In the genomic region with DNA sequence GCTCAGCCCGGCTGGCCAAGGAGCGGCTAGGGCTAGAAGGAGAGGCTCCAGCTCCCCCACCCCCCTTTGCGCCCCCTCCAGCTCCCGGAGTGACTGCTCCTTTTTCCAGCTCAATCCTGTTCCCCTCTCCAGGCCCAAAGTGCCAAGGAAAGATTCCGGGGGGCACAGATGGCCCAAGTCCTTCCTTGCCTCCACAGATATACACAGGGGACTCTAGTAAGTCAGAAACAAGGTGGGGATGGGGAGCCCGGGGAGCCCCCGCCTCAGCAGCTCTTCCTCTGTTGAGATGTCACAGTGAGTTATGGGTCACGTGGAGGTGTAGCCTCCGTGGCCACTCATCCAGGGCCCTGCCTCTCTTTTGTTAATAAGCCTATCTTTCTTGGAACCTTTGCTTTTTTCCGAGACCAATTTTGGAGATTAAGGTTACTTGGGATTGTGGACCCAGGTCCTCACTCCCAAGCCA, we compare ENCODE assay signal across 10 mouse cellular contexts.
A peak's percentile ranks its signal among the peaks of the same experiment; 100 is the strongest.
DNase-seq lines count a peak whose midpoint lies in the region; ATAC-seq and TF ChIP-seq lines count a peak whose summit lies in the region.
"Had no signal": no experiment of that assay in that cellular context is flagged by ENCODE, and none has a peak within 500 bp of the region (broad histone marks: within the 10 kb centered on the region; RNA-seq: fewer than 3 reads in every experiment).

No protein-coding gene starts in this region.

- WGBS in kidney, embryonic 16.5 days, result 17% methylated on average over 10 of the region's 10 CpGs
- WGBS in kidney, adult 2 months, result 41% methylated on average over 10 of the region's 10 CpGs
- 19% methylated on average over 10 of the region's 10 CpGs for WGBS in embryonic facial prominence, embryonic 15.5 days
- 9% methylated on average over 10 of the region's 10 CpGs for WGBS in hindbrain, embryonic 16.5 days
- WGBS in neural tube, embryonic 12.5 days, result 5% methylated on average over 10 of the region's 10 CpGs

- H3K4me2 ChIP-seq in kidney, embryonic 16.5 days (replicated peaks; ENCODE audit: low read depth, low read length), result peak overlapping the region; percentile 45
- peak overlapping the region; percentile 46 for H3K4me2 ChIP-seq in embryonic facial prominence, embryonic 15.5 days (replicated peaks)
- peak overlapping the region; percentile 25 for H3K4me2 ChIP-seq in hindbrain, embryonic 16.5 days (ENCODE audit: low read length)
- H3K4me2 ChIP-seq in neural tube, embryonic 12.5 days (replicated peaks), result peak overlapping the region; percentile 51

- no peak for TF ChIP-seq POLR2A in kidney, adult 2 months (IDR thresholded peaks at IDR 0.05; ENCODE audit: low read depth, low read length)

- no peaks in the 10 kb centered on the region for H3K36me3 ChIP-seq in kidney, embryonic 16.5 days (ENCODE audit: insufficient read depth, low read length)
- no peaks in the 10 kb centered on the region for H3K36me3 ChIP-seq in kidney, adult 2 months (ENCODE audit: control insufficient read depth, insufficient read depth, low read length)
- H3K36me3 ChIP-seq in embryonic facial prominence, embryonic 15.5 days, result no peaks in the 10 kb centered on the region
- H3K36me3 ChIP-seq in hindbrain, embryonic 16.5 days (ENCODE audit: control insufficient read depth, insufficient read depth, low read length), result no peaks in the 10 kb centered on the region
- no peaks in the 10 kb centered on the region for H3K36me3 ChIP-seq in neural tube, embryonic 12.5 days

- no peak overlapping the region for H3K9ac ChIP-seq in kidney, embryonic 16.5 days (replicated peaks; ENCODE audit: low read length)
- H3K9ac ChIP-seq in embryonic facial prominence, embryonic 15.5 days, result no peak overlapping the region
- H3K9ac ChIP-seq in hindbrain, embryonic 16.5 days (ENCODE audit: low read depth, low read length), result no peak overlapping the region; the same call in 1 of the 2 replicates
- H3K9ac ChIP-seq in neural tube, embryonic 12.5 days, result no peak overlapping the region

- intact Hi-C loops in left cerebral cortex, postnatal 4 days (cut with DNase I), result no loop called here

- TF ChIP-seq CTCF in kidney, adult 2 months (conservative IDR thresholded peaks at IDR 0.05; ENCODE audit: insufficient read depth, insufficient read length, low read depth, low read length), result no peak

- DNase-seq in kidney, adult 2 months, result no peak
- DNase-seq in left cerebral cortex, postnatal 4 days, result no peak
- no peak for DNase-seq in spleen, postnatal 14 days (ENCODE audit: low spot score in 2 of 2)
- DNase-seq in lung, adult 18-20 months, result no peak
- DNase-seq: adrenal gland, adult 2 months; thymus, adult 2 months had no signal

- H3K27ac ChIP-seq in kidney, embryonic 16.5 days (ENCODE audit: low read length), result peak overlapping the region; percentile 51; the same call in 1 of the 2 replicates
- H3K27ac ChIP-seq in kidney, adult 2 months (ENCODE audit: insufficient read depth, low read depth, low read length), result no peak overlapping the region
- H3K27ac ChIP-seq in embryonic facial prominence, embryonic 15.5 days (replicated peaks), result no peak overlapping the region
- no peak overlapping the region for H3K27ac ChIP-seq in hindbrain, embryonic 16.5 days (ENCODE audit: low read depth, low read length)
- H3K27ac ChIP-seq in neural tube, embryonic 12.5 days, result no peak overlapping the region

- ATAC-seq in kidney, embryonic 16.5 days (ENCODE audit: low FRiP score, low TSS enrichment), result peak; percentile 55
- ATAC-seq in embryonic facial prominence, embryonic 15.5 days (ENCODE audit: insufficient number of reproducible peaks, low FRiP score, low TSS enrichment, low read depth), result no peak; the same call in 1 of the 2 replicates
- peak; percentile 24; the same call in 1 of the 2 replicates for ATAC-seq in hindbrain, embryonic 16.5 days
- peak; percentile 61 for ATAC-seq in neural tube, embryonic 12.5 days (ENCODE audit: low FRiP score, low read depth)

- H3K27me3 ChIP-seq in kidney, embryonic 16.5 days (ENCODE audit: insufficient read depth, low read length), result peaks cover 4% of the 10 kb centered on the region; the same call in 1 of the 2 replicates
- H3K27me3 ChIP-seq in kidney, adult 2 months (replicated peaks; ENCODE audit: control insufficient read depth, insufficient read depth, low read length), result no peaks in the 10 kb centered on the region
- no peaks in the 10 kb centered on the region; the same call in 1 of the 2 replicates for H3K27me3 ChIP-seq in embryonic facial prominence, embryonic 15.5 days
- H3K27me3 ChIP-seq in hindbrain, embryonic 16.5 days (replicated peaks; ENCODE audit: control insufficient read depth, insufficient read depth, low read length), result peaks cover 25% of the 10 kb centered on the region
- peaks cover 94% of the 10 kb centered on the region for H3K27me3 ChIP-seq in neural tube, embryonic 12.5 days (replicated peaks)

- H3K9me3 ChIP-seq in kidney, embryonic 16.5 days (ENCODE audit: low read length), result peaks cover 4% of the 10 kb centered on the region; the same call in 1 of the 2 replicates
- H3K9me3 ChIP-seq in embryonic facial prominence, embryonic 15.5 days (replicated peaks), result no peaks in the 10 kb centered on the region
- peaks cover 2% of the 10 kb centered on the region; the same call in 1 of the 2 replicates for H3K9me3 ChIP-seq in hindbrain, embryonic 16.5 days (ENCODE audit: control insufficient read depth, low read length)
- H3K9me3 ChIP-seq in neural tube, embryonic 12.5 days, result no peaks in the 10 kb centered on the region

- peaks cover 18% of the 10 kb centered on the region for H3K4me1 ChIP-seq in kidney, embryonic 16.5 days (ENCODE audit: insufficient read depth, low read length)
- no peaks in the 10 kb centered on the region for H3K4me1 ChIP-seq in kidney, adult 2 months (ENCODE audit: control insufficient read depth, insufficient read depth, low read length)
- H3K4me1 ChIP-seq in embryonic facial prominence, embryonic 15.5 days, result peaks cover 13% of the 10 kb centered on the region
- peaks cover 18% of the 10 kb centered on the region for H3K4me1 ChIP-seq in hindbrain, embryonic 16.5 days (ENCODE audit: control insufficient read depth, insufficient read depth, low read depth, low read length)
- peaks cover 42% of the 10 kb centered on the region for H3K4me1 ChIP-seq in neural tube, embryonic 12.5 days

- H3K4me3 ChIP-seq in kidney, embryonic 16.5 days (ENCODE audit: low read length), result no peak overlapping the region
- no peak overlapping the region for H3K4me3 ChIP-seq in kidney, adult 2 months (ENCODE audit: insufficient read depth, low read depth, low read length)
- H3K4me3 ChIP-seq in embryonic facial prominence, embryonic 15.5 days (replicated peaks), result 0 out of 2 replicates have a peak overlapping the region, but pooled peaks have one; percentile 12
- H3K4me3 ChIP-seq in hindbrain, embryonic 16.5 days (ENCODE audit: low read length), result no peak overlapping the region
- 0 out of 2 replicates have a peak overlapping the region, but pooled peaks have one; percentile 7 for H3K4me3 ChIP-seq in neural tube, embryonic 12.5 days

Comparison
In these comparisons a context has a peak if more than half of its experiments do, and no peak if none do; other contexts are left out.
1. H3K4me3 ChIP-seq: peak in embryonic facial prominence, embryonic 15.5 days (single experiment) and neural tube, embryonic 12.5 days (single experiment); none in kidney, embryonic 16.5 days (single experiment), kidney, adult 2 months (single experiment) and hindbrain, embryonic 16.5 days (single experiment).
2. Peak in every context shown above with its lines, with median percentiles within 50 percentile points of each other: H3K4me2 ChIP-seq.